Mouse (Mus musculus) liver, embryonic 14.5 days (tissue): ENCODE measurements around the gene Capn7. TPM values are rescaled to one million over a fixed set of nuclear protein-coding genes. Genes with fewer than 3 reads are reported as not detected.

Experiments used
- ATAC-seq: fragments of 200-750 bp; cut with Nextera tagmentation; 2 replicates; pipeline ENCODE4 v1.8.0; 2017; ENCODE audit warnings: moderate number of reproducible peaks, mild to moderate bottlenecking, moderate library complexity; ENCODE audit not compliant: insufficient read depth
- DNase-seq, 3 experiments: peaks; one replicate each; pipeline ENCODE4 v3.0.0-alpha.2; 2012 to 2013; ENCODE audit warnings: low read depth in 3 of 3, low spot score in 3 of 3
- H3K27ac ChIP-seq: fragments of 300-500 bp; sonication (generic); 2 replicates; pipeline ENCODE4 v1.5.1; 2014; ENCODE audit warnings: moderate library complexity, mild to moderate bottlenecking, control low read depth, inconsistent platforms
- H3K27me3 ChIP-seq: fragments of 300-500 bp; sonication (generic); 2 replicates; pipeline ENCODE4 v1.6.1; 2014; ENCODE audit warnings: mild to moderate bottlenecking, low read length, moderate library complexity; ENCODE audit not compliant: control insufficient read depth, insufficient read depth
- H3K36me3 ChIP-seq: fragments of 300-500 bp; sonication (generic); replicated peaks from 2 replicates; pipeline ENCODE4 v1.6.1; 2014; ENCODE audit warnings: low read depth; ENCODE audit not compliant: control insufficient read depth, insufficient read depth
- H3K4me1 ChIP-seq, 2 experiments: fragments of 200-500 bp in 1 of 2; fragments of 300-500 bp in 1 of 2; sonication (generic) in 1 of 2; replicated peaks; 2 replicates each; pipeline ENCODE4 v1.6.1; 2012 to 2014; ENCODE audit warnings: antibody characterized with exemption in 1 of 2, inconsistent platforms in 1 of 2, low read length in 1 of 2; ENCODE audit not compliant: control insufficient read depth in 2 of 2, insufficient read depth in 2 of 2
- H3K4me2 ChIP-seq: fragments of 300-500 bp; sonication (generic); 2 replicates; pipeline ENCODE4 v1.6.1; 2014; ENCODE audit warnings: low read depth, mild to moderate bottlenecking, control low read depth, moderate library complexity
- H3K4me3 ChIP-seq, 2 experiments: fragments of 200-500 bp in 1 of 2; fragments of 300-500 bp in 1 of 2; sonication (generic) in 1 of 2; 2 replicates each; pipeline ENCODE4 v1.5.1; 2012 to 2014; ENCODE audit warnings: low read depth in 2 of 2, low read length in 2 of 2, mild to moderate bottlenecking in 2 of 2, control low read depth in 1 of 2, inconsistent platforms in 1 of 2, moderate library complexity in 1 of 2; ENCODE audit not compliant: insufficient read depth in 1 of 2
- H3K9ac ChIP-seq: fragments of 300-500 bp; sonication (generic); replicated peaks from 2 replicates; pipeline ENCODE4 v1.6.1; 2014; ENCODE audit warnings: mild to moderate bottlenecking, control low read depth, moderate library complexity
- H3K9me3 ChIP-seq: fragments of 300-500 bp; sonication (generic); 2 replicates; pipeline ENCODE4 v1.6.1; 2016; ENCODE audit warnings: low read length, mixed read lengths; ENCODE audit not compliant: control insufficient read depth
- CTCF ChIP-seq: IDR thresholded peaks from 2 replicates; pipeline ENCODE4 v1.5.1; 2016; ENCODE audit warnings: antibody characterized with exemption, low read depth, control low read depth
- EP300 ChIP-seq: IDR thresholded peaks from 2 replicates; pipeline ENCODE4 v1.6.1; 2016; ENCODE audit warnings: antibody characterized with exemption, low read depth
- WGBS: fragments of 180-500 bp; shearing (Covaris S2); extraction: QIAGEN DNeasy Blood & Tissue Kit; methylation state at CpG from one replicate; pipeline ENCODE4 v1.1.7; 2014; ENCODE audit not compliant: insufficient replicate concordance; 5-methylcytosine and 5-hydroxymethylcytosine counted together
- polyA plus RNA-seq, 2 experiments: library from polyadenylated mRNA; depleted of rRNA in 1 of 2; stranded (reverse) in 1 of 2; unstranded in 1 of 2; fragments of >200 nt; fragmentation: Nextera tagmentation in 1 of 2; extraction: Ambion mirVana in 1 of 2; gene quantifications; 2 replicates each; pipeline versions ENCODE4 v1.2.1 to v1.2.3; 2012 to 2014

The Capn7 gene
- polyA plus RNA-seq, 2 experiments = 13.7 to 17.7 TPM

GRCm38 (mm10) chr14:31384366-31385323 is 48.2 kb downstream of the Capn7 start:
- no peak overlapping the region for H3K4me2 ChIP-seq
- no peak overlapping the region for H3K9ac ChIP-seq
- DNase-seq (no peak), ATAC-seq (no peak)
- H3K9me3 ChIP-seq = no peaks in the 10 kb centered on the region
- H3K36me3 ChIP-seq = no peaks in the 10 kb centered on the region
- no peaks in the 10 kb centered on the region; a peak in 2 of 4 replicates for H3K4me1 ChIP-seq
- no peak overlapping the region for H3K27ac ChIP-seq
- no peak for TF ChIP-seq CTCF
- no peak for TF ChIP-seq EP300
- H3K4me3 ChIP-seq = no peak overlapping the region
- no peaks in the 10 kb centered on the region for H3K27me3 ChIP-seq
- 67% methylated on average over 13 of the region's 13 CpGs for WGBS

- no peak overlapping the region for H3K9ac ChIP-seq
- DNase-seq (no peak), ATAC-seq (no peak)
- WGBS = 67% methylated on average over 5 of the region's 5 CpGs
- H3K36me3 ChIP-seq = no peaks in the 10 kb centered on the region
- H3K4me2 ChIP-seq = no peak overlapping the region
- no peak overlapping the region for H3K27ac ChIP-seq
- no peaks in the 10 kb centered on the region for H3K9me3 ChIP-seq
- no peaks in the 10 kb centered on the region for H3K27me3 ChIP-seq
- TF ChIP-seq CTCF (no peak), EP300 (no peak)
- H3K4me1 ChIP-seq = no peaks in the 10 kb centered on the region; a peak in 2 of 4 replicates
- H3K4me3 ChIP-seq = no peak overlapping the region
Observed at GRCm38 (mm10) chr14:31385406-31385805, 49.0 kb downstream of the Capn7 start.

- Histone ChIP-seq H3K27me3 (no peaks in the 10 kb centered on the region), H3K4me3 (no peak overlapping the region), H3K36me3 (no peaks in the 10 kb centered on the region), H3K9ac (no peak overlapping the region), H3K27ac (no peak overlapping the region), H3K9me3 (no peaks in the 10 kb centered on the region), H3K4me1 (no peaks in the 10 kb centered on the region; a peak in 2 of 4 replicates), H3K4me2 (no peak overlapping the region)
- ATAC-seq (no peak), DNase-seq (peak in 1 of 3 experiments; percentile 33)
- TF ChIP-seq CTCF (peak; percentile 88), EP300 (no peak)
- WGBS = 38% methylated on average over 13 of the region's 13 CpGs
Observed at GRCm38 (mm10) chr14:31385977-31386697, 49.7 kb downstream of the Capn7 start.

GRCm38 (mm10) chr14:31387301-31387981 is 51.0 kb downstream of the Capn7 start:
- Histone ChIP-seq H3K9ac (no peak overlapping the region), H3K9me3 (no peaks in the 10 kb centered on the region), H3K4me1 (no peaks in the 10 kb centered on the region; a peak in 2 of 4 replicates), H3K4me3 (no peak overlapping the region), H3K4me2 (no peak overlapping the region), H3K36me3 (no peaks in the 10 kb centered on the region), H3K27ac (no peak overlapping the region), H3K27me3 (no peaks in the 10 kb centered on the region)
- no peak for ATAC-seq
- DNase-seq = no peak
- WGBS = 38% methylated on average over 11 of the region's 11 CpGs
- TF ChIP-seq CTCF (no peak), EP300 (no peak)
